Comparison of ENCODE assay signal across 20 mouse cellular contexts in genomic region chr6:86790351-86790943, GRCm38 (mm10). TPM values are rescaled to one million over a fixed set of nuclear protein-coding genes. Genes with fewer than 3 reads are reported as not detected.
DNase-seq lines count a peak whose midpoint lies in the region; ATAC-seq lines count a peak whose summit lies in the region.
"Had no signal": no experiment of that assay in that cellular context is flagged by ENCODE, and none has a peak within 500 bp of the region (broad histone marks: within the 10 kb centered on the region; RNA-seq: fewer than 3 reads in every experiment).

No protein-coding gene starts in this region.

- H3K27ac ChIP-seq in kidney, embryonic 14.5 days (ENCODE audit: low read depth, low read length) = no peak overlapping the region
- H3K27ac ChIP-seq: heart, adult 2 months; hindbrain, embryonic 14.5 days; limb, embryonic 15.5 days; liver, embryonic 15.5 days; midbrain, embryonic 13.5 days had no signal

- peaks cover 13% of the 10 kb centered on the region for H3K27me3 ChIP-seq in kidney, embryonic 14.5 days (ENCODE audit: control insufficient read depth, insufficient read depth, low read length)

- no peak overlapping the region for H3K4me3 ChIP-seq in kidney, embryonic 14.5 days (ENCODE audit: low read length)
- H3K4me3 ChIP-seq: heart, adult 2 months; limb, embryonic 15.5 days; liver, embryonic 15.5 days; midbrain, embryonic 13.5 days had no signal

- no peak overlapping the region for H3K9ac ChIP-seq in kidney, embryonic 14.5 days (ENCODE audit: low read depth, low read length)
- H3K9ac ChIP-seq: hindbrain, embryonic 14.5 days; limb, embryonic 15.5 days; liver, embryonic 15.5 days; midbrain, embryonic 13.5 days had no signal

- peak; percentile 8 for DNase-seq in kidney, adult 18-20 months
- peak; percentile 21 for DNase-seq in urinary bladder, postnatal 14 days (ENCODE audit: low spot score)
- DNase-seq in urinary bladder, postnatal 25 days (ENCODE audit: low spot score) = no peak
- DNase-seq in lung, postnatal 36 days = peak; percentile 62
- DNase-seq in gastrocnemius, adult 18-20 months (ENCODE audit: low spot score) = no peak
- no peak for DNase-seq in right cerebral cortex, postnatal 4 days
- no peak for DNase-seq in cerebellum, postnatal 25 days
- DNase-seq: adrenal gland, postnatal 36 days; cerebellum, adult 11-12 months; gastrocnemius, postnatal 14 days; heart, adult 2 months; heart, postnatal 36 days; kidney, adult 11 months; thymus, postnatal 14 days had no signal

- 86% methylated on average over 10 of the region's 10 CpGs for WGBS in kidney, embryonic 14.5 days

- H3K36me3 ChIP-seq in kidney, embryonic 14.5 days (ENCODE audit: control insufficient read depth, insufficient read depth, low read length) = no peaks in the 10 kb centered on the region
- H3K36me3 ChIP-seq: limb, embryonic 15.5 days; liver, embryonic 15.5 days; midbrain, embryonic 13.5 days had no signal

- ATAC-seq in kidney, embryonic 14.5 days (ENCODE audit: low FRiP score, low TSS enrichment) = no peak
- ATAC-seq: CD4-positive, CD25-positive, alpha-beta regulatory T cell, adult 4 months; midbrain, embryonic 13.5 days had no signal

- H3K4me2 ChIP-seq in kidney, embryonic 14.5 days (replicated peaks; ENCODE audit: low read depth, low read length) = no peak overlapping the region
- H3K4me2 ChIP-seq: hindbrain, embryonic 14.5 days; limb, embryonic 15.5 days; liver, embryonic 15.5 days; midbrain, embryonic 13.5 days had no signal

- H3K4me1 ChIP-seq in kidney, embryonic 14.5 days (ENCODE audit: control insufficient read depth, insufficient read depth, low read length) = 0 out of 2 replicates have a peak, but pooled peaks cover 3% of the 10 kb centered on the region

- H3K9me3 ChIP-seq in kidney, embryonic 14.5 days (ENCODE audit: control insufficient read depth, low read length) = no peaks in the 10 kb centered on the region
- H3K9me3 ChIP-seq: limb, embryonic 15.5 days; liver, embryonic 15.5 days; midbrain, embryonic 13.5 days had no signal

RNA-seq across cellular contexts. Expression of gene Anxa4, which starts 2.9 kb away (rescaled TPM):
- polyA plus RNA-seq in kidney, embryonic 14.5 days (2014; fragmentation: Nextera tagmentation; extraction: Ambion mirVana) = 28.1 and 34.7 TPM in 2 replicates
- 10 to 100 TPM; 14.6 to 28.1 TPM for total RNA-seq in gastrocnemius, adult 18-20 months (2021)

RNA-seq across cellular contexts. Expression of gene Gmcl1, which starts 57.3 kb away (rescaled TPM):
- 27.0 and 38.3 TPM in 2 replicates for polyA plus RNA-seq in kidney, embryonic 14.5 days (2014; fragmentation: Nextera tagmentation; extraction: Ambion mirVana)
- 1 to 10 TPM; 1.9 to 2.2 TPM for total RNA-seq in gastrocnemius, adult 18-20 months (2021)

RNA-seq across cellular contexts. Expression of gene Aak1, which starts 58.9 kb away (rescaled TPM):
- polyA plus RNA-seq in kidney, embryonic 14.5 days (2014; fragmentation: Nextera tagmentation; extraction: Ambion mirVana) = 11.2 and 18.2 TPM in 2 replicates
- total RNA-seq in gastrocnemius, adult 18-20 months (2021) = 10 to 100 TPM; 30.5 to 46.5 TPM

Comparison
In these comparisons a context has a peak if more than half of its experiments do, and no peak if none do; other contexts are left out.
1. DNase-seq: peak in kidney, adult 18-20 months (single experiment), urinary bladder, postnatal 14 days (single experiment) and lung, postnatal 36 days (single experiment); none in urinary bladder, postnatal 25 days (single experiment), gastrocnemius, adult 18-20 months (single experiment), right cerebral cortex, postnatal 4 days (single experiment) and cerebellum, postnatal 25 days (0 of 2).